Comparison of ENCODE assay signal across 11 mouse cellular contexts in genomic region chr16:45095561-45096482, GRCm38 (mm10). TPM values are rescaled to one million over a fixed set of nuclear protein-coding genes. Genes with fewer than 3 reads are reported as not detected.
DNase-seq lines count a peak whose midpoint lies in the region; ATAC-seq and TF ChIP-seq lines count a peak whose summit lies in the region.
"Had no signal": no experiment of that assay in that cellular context is flagged by ENCODE, and none has a peak within 500 bp of the region (broad histone marks: within the 10 kb centered on the region; RNA-seq: fewer than 3 reads in every experiment).

No protein-coding gene starts in this region.

- DNase-seq in kidney, postnatal 36 days, result no peak
- DNase-seq in adipocyte (ENCODE audit: low spot score), result peak; percentile 51
- DNase-seq in embryonic facial prominence, embryonic 14.5 days (ENCODE audit: low spot score), result no peak
- no peak for DNase-seq in liver, adult 2 months (ENCODE audit: extremely low read depth, low read depth, low spot score)
- DNase-seq in spleen, postnatal 4 days (ENCODE audit: low spot score in 2 of 2), result no peak
- DNase-seq in embryo, embryonic 9.5 days (ENCODE audit: extremely low spot score), result no peak
- no peak for DNase-seq in spleen, postnatal 14 days (ENCODE audit: low spot score in 2 of 2)
- DNase-seq: thymus, postnatal 4 days had no signal

- H3K27me3 ChIP-seq in kidney, embryonic 15.5 days, result no peaks in the 10 kb centered on the region
- no peaks in the 10 kb centered on the region for H3K27me3 ChIP-seq in embryonic facial prominence, embryonic 14.5 days (replicated peaks; ENCODE audit: control insufficient read depth, insufficient read depth, low read length)
- H3K27me3 ChIP-seq in liver, adult 2 months (ENCODE audit: control insufficient read depth, insufficient read depth, low read length), result no peaks in the 10 kb centered on the region
- H3K27me3 ChIP-seq: Patski had no signal

- 81% methylated on average over 26 of the region's 26 CpGs for WGBS in kidney, embryonic 15.5 days
- 86% methylated on average over 26 of the region's 26 CpGs for WGBS in embryonic facial prominence, embryonic 14.5 days
- WGBS in liver, adult 2 months, result 82% methylated on average over 26 of the region's 26 CpGs

- no peak for TF ChIP-seq POLR2A in liver, adult 2 months (IDR thresholded peaks at IDR 0.05; ENCODE audit: extremely low read depth, insufficient read depth, low read length)

- ATAC-seq in kidney, embryonic 15.5 days (replicated peaks; ENCODE audit: low FRiP score), result no peak
- ATAC-seq in embryonic facial prominence, embryonic 14.5 days (ENCODE audit: low read depth), result no peak
- ATAC-seq: Patski had no signal

- no peaks in the 10 kb centered on the region for H3K9me3 ChIP-seq in kidney, embryonic 15.5 days (replicated peaks)
- H3K9me3 ChIP-seq in embryonic facial prominence, embryonic 14.5 days (ENCODE audit: control insufficient read depth, low read length), result no peaks in the 10 kb centered on the region

- H3K4me1 ChIP-seq in kidney, embryonic 15.5 days, result peaks cover 61% of the 10 kb centered on the region
- peaks cover 30% of the 10 kb centered on the region for H3K4me1 ChIP-seq in embryonic facial prominence, embryonic 14.5 days (ENCODE audit: control insufficient read depth, insufficient read depth, low read length)
- H3K4me1 ChIP-seq in liver, adult 2 months (ENCODE audit: control insufficient read depth, insufficient read depth, low read length), result no peaks in the 10 kb centered on the region

- H3K27ac ChIP-seq in kidney, embryonic 15.5 days, result 0 out of 2 replicates have a peak overlapping the region, but pooled peaks have one; percentile 3
- H3K27ac ChIP-seq in embryonic facial prominence, embryonic 14.5 days (replicated peaks; ENCODE audit: low read depth, low read length), result no peak overlapping the region
- H3K27ac ChIP-seq in liver, adult 2 months (replicated peaks; ENCODE audit: insufficient read depth, low read depth, low read length), result peak overlapping the region; percentile 23

- H3K9ac ChIP-seq in kidney, embryonic 15.5 days, result no peak overlapping the region
- H3K9ac ChIP-seq in embryonic facial prominence, embryonic 14.5 days (ENCODE audit: low read depth, low read length), result no peak overlapping the region
- peak overlapping the region; percentile 45 for H3K9ac ChIP-seq in liver, adult 2 months (ENCODE audit: low read depth, low read length)

- H3K36me3 ChIP-seq in kidney, embryonic 15.5 days, result no peaks in the 10 kb centered on the region
- H3K36me3 ChIP-seq in embryonic facial prominence, embryonic 14.5 days (ENCODE audit: control insufficient read depth, insufficient read depth, low read length), result no peaks in the 10 kb centered on the region
- H3K36me3 ChIP-seq in liver, adult 2 months (ENCODE audit: control insufficient read depth, insufficient read depth, low read length), result no peaks in the 10 kb centered on the region

- peak overlapping the region; percentile 75 for H3K4me2 ChIP-seq in kidney, embryonic 15.5 days
- peak overlapping the region; percentile 42; the same call in 1 of the 2 replicates for H3K4me2 ChIP-seq in embryonic facial prominence, embryonic 14.5 days (ENCODE audit: low read depth, low read length)

- H3K79me2 ChIP-seq in liver, adult 2 months (ENCODE audit: control insufficient read depth, insufficient read depth, low read length), result no peaks in the 10 kb centered on the region

- H3K4me3 ChIP-seq in kidney, embryonic 15.5 days (replicated peaks), result peak overlapping the region; percentile 54
- H3K4me3 ChIP-seq in embryonic facial prominence, embryonic 14.5 days (ENCODE audit: low read depth, low read length), result no peak overlapping the region
- H3K4me3 ChIP-seq in liver, adult 2 months (ENCODE audit: insufficient read depth, low read depth, low read length), result peak overlapping the region; percentile 43

- TF ChIP-seq CTCF in liver, adult 2 months (IDR thresholded peaks at IDR 0.05; ENCODE audit: low read depth, low read length), result no peak

RNA-seq across cellular contexts. Expression of gene Ccdc80, which starts 2.6 kb away (rescaled TPM):
- 102 and 118 TPM in 2 replicates for polyA plus RNA-seq in kidney, embryonic 15.5 days (2015; fragmentation: Nextera tagmentation; extraction: Ambion mirVana)
- polyA plus RNA-seq in embryonic facial prominence, embryonic 14.5 days (2014; fragmentation: Nextera tagmentation; extraction: Ambion mirVana), result 103 and 105 TPM in 2 replicates
- total RNA-seq in liver, adult 2 months (2014; rRNA removed), result 8.2 and 9.3 TPM in 2 replicates
- polyA plus RNA-seq in liver, adult 2 months (2012; rRNA removed), result 3.6 and 4.5 TPM in 2 replicates
- total RNA-seq: common myeloid progenitor, adult 5-6 weeks had no signal

Comparison
In these comparisons a context has a peak if more than half of its experiments do, and no peak if none do; other contexts are left out.
1. RNA of gene Ccdc80, which starts 2.6 kb away (polyA plus RNA-seq): 102 to 118 TPM in kidney, embryonic 15.5 days and 103 to 105 TPM in embryonic facial prominence, embryonic 14.5 days; 3.6 to 4.5 TPM in liver, adult 2 months; every median in the first group is over 10 times any median in the second.